Mouse (Mus musculus) T-helper 17 cell (primary cell): Measurements from ENCODE around the gene Snx33.
"Not testable (repeated sequence)": the region's sequence is repeated elsewhere in the genome, so short reads cannot be mapped to it uniquely, and the experiment has no call there.

Experiments used
- in situ Hi-C, 2 experiments: fragments of 300-600 bp; cut with MboI, MseI; formaldehyde crosslinking; loops; 1 replicate in 1 of 2; 2 replicates in 1 of 2; pipeline ENCODE4 v1.15.1; 2025; ENCODE audit warnings: high pct_unique_total_duplicates in 2 of 2

Gene Snx33

GRCm38 (mm10) chr9:56926387-56926786, 1.8 kb downstream of the Snx33 start:
- in situ Hi-C loops: no loop called here

GRCm38 (mm10) chr9:56926025-56926360, 2.2 kb downstream of the Snx33 start:
- in situ Hi-C loops: no loop called here

GRCm38 (mm10) chr9:56925291-56926024, 2.7 kb downstream of the Snx33 start:
- in situ Hi-C loops: no loop called here

- in situ Hi-C loops: no loop called here
These were observed 3.5 kb downstream of the Snx33 start for GRCm38 (mm10) chr9:56924651-56925027.

- in situ Hi-C loops: no loop called here
These were observed 4.1 kb downstream of the Snx33 start for GRCm38 (mm10) chr9:56923841-56924650.

GRCm38 (mm10) chr9:56922746-56923145, 5.4 kb downstream of the Snx33 start:
- in situ Hi-C loops: no loop called here

- in situ Hi-C loops: no loop called here
These were observed 9.7 kb downstream of the Snx33 start for GRCm38 (mm10) chr9:56918466-56918865.

- in situ Hi-C loops: no loop called here
These were observed 11.0 kb downstream of the Snx33 start for GRCm38 (mm10) chr9:56917131-56917530.

- in situ Hi-C loops: no loop called here
These were observed 12.3 kb downstream of the Snx33 start for GRCm38 (mm10) chr9:56915695-56916410.

- in situ Hi-C loops: no loop called here
These were observed 13.1 kb downstream of the Snx33 start for GRCm38 (mm10) chr9:56915116-56915515.

- in situ Hi-C loops: no loop called here
These were observed 14.2 kb downstream of the Snx33 start for GRCm38 (mm10) chr9:56913991-56914390.

GRCm38 (mm10) chr9:56911017-56911416, 17.2 kb downstream of the Snx33 start:
- in situ Hi-C loops: no loop called here

GRCm38 (mm10) chr9:56909991-56910390, 18.2 kb downstream of the Snx33 start:
- in situ Hi-C loops: not testable (repeated sequence)

GRCm38 (mm10) chr9:56907549-56907948, 20.6 kb downstream of the Snx33 start:
- in situ Hi-C loops: no loop called here

GRCm38 (mm10) chr9:56903662-56904061, 24.5 kb downstream of the Snx33 start:
- in situ Hi-C loops: no loop called here

- in situ Hi-C loops: no loop called here
These were observed 27.0 kb downstream of the Snx33 start for GRCm38 (mm10) chr9:56901187-56901586.

- in situ Hi-C loops: no loop called here
These were observed 27.6 kb downstream of the Snx33 start for GRCm38 (mm10) chr9:56900571-56900970.

GRCm38 (mm10) chr9:56900060-56900459, 28.1 kb downstream of the Snx33 start:
- in situ Hi-C loops: no loop called here

- in situ Hi-C loops: no loop called here
These were observed 28.8 kb downstream of the Snx33 start for GRCm38 (mm10) chr9:56899409-56899808.

- in situ Hi-C loops: no loop called here
These were observed 31.4 kb downstream of the Snx33 start for GRCm38 (mm10) chr9:56896779-56897178.

GRCm38 (mm10) chr9:56894006-56894405, 34.2 kb downstream of the Snx33 start:
- in situ Hi-C loops: no loop called here

GRCm38 (mm10) chr9:56893313-56893712, 34.9 kb downstream of the Snx33 start:
- in situ Hi-C loops: no loop called here
